Mouse (Mus musculus) stomach, postnatal 0 days (tissue): ENCODE measurements around the gene Apol8.

ENCODE experiments used
- CTCF ChIP-seq: IDR thresholded peaks from 2 replicates; pipeline ENCODE4 v1.5.1; 2016; ENCODE audit warnings: antibody characterized with exemption, low read depth, mild to moderate bottlenecking, moderate library complexity
- EP300 ChIP-seq: optimal IDR thresholded peaks from 2 replicates; pipeline ENCODE3; 2016; ENCODE audit warnings: antibody characterized with exemption

- peak; percentile 64 for TF ChIP-seq CTCF
- no peak for TF ChIP-seq EP300
Observed at GRCm38 (mm10) chr15:77757586-77758226, 903 bp upstream of the Apol8 start.
